Mouse (Mus musculus) spleen, adult 12 weeks (tissue): Measurements from ENCODE around the gene Ankrd52.
"Not testable (repeated sequence)": the region's sequence is repeated elsewhere in the genome, so short reads cannot be mapped to it uniquely, and the experiment has no call there.

Experiments used
- DNase-seq: peaks from one replicate; pipeline ENCODE4 v3.0.0; 2022; ENCODE audit warnings: low spot score

Gene Ankrd52

DNA sequence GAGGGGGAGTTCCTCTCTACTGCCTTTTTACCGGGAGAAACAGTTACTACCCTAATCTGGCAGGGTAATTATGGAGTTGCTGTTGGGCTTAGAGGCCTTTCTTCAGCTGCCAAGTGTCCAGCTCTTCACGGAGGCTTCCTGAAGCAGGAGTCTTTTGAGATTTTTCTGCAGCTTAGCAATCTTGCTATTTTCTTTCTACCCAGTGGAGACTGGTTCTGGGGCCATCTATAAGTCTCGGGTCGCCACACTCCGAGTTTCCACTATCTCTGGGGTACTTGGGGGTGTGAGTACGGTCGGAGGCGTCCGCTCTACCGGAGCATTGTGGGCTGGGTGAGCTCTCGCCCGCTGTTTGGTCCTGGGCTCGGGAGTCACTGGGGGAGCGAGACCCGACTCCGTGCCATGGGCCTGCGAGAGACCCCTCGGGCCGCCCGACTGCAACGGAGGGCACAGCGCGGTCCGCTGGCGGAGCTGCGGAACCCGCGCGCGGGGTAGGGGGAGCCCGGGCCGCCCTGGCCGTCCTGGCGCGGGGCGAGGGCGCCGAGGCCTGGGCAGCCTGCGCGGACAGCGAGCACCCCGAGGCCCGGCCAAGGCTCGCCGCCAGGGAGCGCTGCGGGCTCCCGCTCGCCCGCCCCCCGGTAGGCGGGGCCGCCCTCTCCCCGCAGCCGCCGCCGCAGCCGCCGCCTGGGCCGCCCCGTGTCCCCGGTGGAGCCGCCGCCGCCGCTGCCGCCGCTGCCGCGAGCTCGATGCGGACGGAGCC lies at the start of gene Ankrd52:
TSS of gene Ankrd52 (plus strand) at position 661 of the 757 bp plus-strand sequence.
- DNase-seq, result peak; percentile 86

DNA sequence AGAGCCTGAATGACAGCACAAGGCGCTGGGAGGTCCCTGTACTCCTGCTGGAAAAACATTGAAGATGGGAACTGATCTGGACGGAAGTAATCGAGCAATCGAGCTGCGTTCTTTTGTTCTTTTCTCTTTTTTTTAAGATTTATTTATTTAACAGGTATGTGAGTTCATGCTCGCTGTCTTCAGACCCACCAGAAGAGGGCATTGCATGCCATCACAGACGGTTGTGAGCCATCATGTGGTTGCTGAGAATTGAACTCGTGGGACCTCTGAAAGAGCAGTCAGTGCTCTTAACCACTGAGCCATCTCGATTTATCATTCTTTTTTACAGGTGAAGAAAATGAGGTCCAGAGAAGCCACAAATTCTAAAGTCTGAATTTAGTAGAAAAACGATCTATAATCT lies 49.3 kb upstream of the Ankrd52 start:
- no peak for DNase-seq

DNA sequence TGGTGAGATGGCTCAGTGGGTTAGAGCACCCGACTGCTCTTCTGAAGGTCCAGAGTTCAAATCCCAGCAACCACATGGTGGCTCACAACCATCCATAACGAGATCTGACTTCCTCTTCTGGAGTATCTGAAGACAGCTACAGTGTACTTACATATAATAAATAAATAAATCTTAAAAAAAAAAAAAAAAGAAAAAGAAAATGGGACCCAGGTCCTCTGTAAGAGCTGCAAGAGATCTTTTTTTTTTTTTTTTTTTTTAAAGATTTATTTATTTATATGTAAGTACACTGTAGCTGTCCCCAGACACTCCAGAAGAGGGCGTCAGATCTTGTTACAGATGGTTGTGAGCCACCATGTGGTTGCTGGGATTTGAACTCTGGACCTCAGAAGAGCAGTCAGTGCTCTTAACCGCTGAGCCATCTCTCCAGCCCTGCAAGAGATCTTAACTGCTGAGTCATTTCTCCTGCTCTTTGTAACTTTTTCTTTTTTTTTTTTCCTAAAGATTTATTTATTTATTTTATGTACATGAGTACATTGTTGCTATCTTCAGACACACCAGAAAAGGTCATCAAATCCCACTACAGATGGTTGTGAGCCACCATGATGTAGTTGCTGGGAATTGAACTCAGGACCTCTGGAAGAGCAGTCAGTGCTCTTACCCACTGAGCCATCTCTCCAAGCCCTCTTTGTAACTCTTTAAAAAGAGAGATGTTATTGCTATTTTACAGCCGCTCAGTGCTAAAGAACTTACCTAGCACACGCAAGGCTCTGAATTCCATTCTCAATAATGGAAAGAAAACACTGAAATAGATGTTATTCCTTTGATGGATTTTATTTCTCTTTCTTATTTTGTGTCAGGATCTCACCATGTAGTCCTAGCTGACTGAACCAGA lies 44.3 kb upstream of the Ankrd52 start:
- DNase-seq, result not testable (repeated sequence)

DNA sequence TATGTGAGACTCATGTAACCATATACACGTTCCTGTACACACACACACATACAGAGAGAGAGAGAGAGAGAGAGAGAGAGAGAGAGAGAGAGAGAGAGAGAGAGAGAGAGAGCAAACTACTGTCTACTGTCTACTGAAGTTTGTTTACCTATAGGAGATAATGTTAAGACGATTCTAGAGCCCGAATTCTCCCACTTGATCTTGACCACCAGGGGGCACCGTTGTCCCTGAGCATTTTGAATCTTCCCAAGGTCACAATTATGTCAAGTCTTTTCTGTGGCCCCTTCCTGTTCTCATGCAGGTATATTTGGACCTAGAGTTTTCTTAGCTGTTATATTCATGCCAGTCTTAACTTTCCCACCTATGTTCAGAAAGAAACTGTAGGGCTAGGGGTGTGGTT lies 41.3 kb upstream of the Ankrd52 start:
- peak; percentile 81 for DNase-seq

DNA sequence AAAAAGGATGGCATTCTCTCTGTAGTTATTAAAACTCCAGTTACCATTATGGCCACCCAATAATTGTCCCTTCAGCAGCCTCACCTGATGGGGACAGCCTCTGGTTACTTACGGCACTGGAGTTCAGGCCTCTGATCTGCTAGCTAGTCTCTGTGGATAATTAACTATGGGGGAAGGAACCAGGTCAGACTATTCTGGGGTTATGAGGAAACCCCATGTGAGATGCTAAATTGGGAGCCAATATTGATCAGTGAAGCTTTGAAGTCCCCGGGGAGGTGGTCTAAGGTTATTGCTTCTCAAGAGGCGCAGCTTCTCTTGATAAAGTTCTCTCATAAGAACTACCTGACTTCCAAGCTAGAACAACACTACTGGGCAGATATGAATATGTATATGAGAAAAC lies 40.7 kb upstream of the Ankrd52 start:
- DNase-seq, result no peak

DNA sequence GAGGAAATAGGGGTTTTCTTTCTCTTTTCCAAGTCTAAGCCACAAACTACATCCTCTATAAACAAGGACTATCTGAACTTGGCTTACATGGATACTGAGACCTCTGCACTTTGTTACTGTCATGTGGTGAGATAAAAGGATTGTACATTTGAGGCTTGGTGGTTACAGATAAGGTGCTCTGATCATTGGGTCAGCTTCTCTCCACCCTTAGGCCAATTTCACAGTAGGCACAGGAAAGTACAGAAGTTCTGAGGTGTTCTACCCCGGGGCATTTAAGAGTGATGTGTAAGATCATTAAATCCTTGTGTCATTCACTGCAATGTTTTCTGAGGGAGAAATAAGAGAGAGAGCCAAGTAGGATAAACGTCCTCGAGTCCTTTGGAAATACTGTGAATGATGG lies 40.3 kb upstream of the Ankrd52 start:
- peak; percentile 8 for DNase-seq

DNA sequence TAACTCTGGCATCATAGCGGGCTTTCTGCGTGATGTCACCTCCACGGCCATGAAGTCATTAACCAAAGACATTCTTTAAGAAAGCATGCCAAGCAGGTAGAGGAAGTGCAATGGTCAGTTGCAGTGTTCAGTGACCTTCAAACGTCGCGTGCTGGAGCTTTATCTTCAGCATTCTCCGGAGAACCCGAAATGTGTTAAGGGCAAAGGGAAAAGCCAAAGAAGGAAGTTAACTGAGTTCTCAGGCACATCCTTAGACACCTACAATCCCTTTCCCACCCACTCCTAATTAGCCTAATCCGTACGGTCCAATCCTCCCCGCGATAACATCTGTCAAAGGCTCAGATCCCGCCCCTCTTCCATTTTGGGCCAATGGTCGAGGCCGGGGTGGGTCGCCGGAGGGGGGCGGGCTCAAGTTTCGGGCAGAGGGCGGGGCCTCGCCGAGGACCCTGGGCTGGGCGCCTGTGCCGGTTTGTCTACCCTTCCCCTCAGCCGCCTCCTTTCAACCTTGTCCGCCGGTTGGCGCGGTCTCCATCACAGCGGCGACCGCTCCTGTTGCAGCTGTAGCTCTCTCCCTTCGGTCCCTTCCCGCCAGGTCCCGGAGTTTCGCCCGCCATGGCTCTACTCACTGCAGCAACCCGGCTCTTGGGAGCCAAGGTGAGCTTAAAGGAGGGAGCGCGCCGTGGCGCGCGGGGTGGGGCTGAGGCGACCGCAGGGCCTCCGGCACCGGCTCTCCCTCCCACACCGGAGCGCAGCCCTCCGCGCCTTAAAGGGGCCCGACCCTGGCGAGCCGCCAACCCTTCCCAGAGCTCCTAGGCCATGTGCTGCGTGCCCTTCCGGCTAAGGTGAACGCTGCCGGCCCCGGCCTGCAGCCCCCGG lies 39.4 kb upstream of the Ankrd52 start, which contains the start of gene Cs:
TSS of gene Cs (plus strand) at position 429 of the 876 bp plus-strand sequence.
- DNase-seq, result peak; percentile 87

DNA sequence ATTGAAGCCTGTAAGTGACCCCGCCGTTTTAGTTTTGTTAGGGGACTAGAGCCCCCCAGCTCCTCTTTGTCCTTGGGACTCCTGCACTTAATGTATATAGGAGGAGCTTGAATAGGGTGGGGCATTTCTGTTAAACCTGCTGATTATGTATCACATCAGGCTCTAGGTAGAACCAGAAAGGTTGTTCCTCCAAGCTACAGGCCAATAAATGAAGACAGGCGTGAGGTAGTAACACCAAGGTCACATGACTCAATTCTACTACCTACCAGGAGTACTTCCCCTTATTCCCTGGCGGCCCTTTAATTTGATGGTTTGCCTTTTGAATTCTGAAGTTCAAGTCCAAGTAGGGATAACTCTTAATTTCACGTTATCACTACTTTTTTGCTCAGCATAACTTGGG lies 38.5 kb upstream of the Ankrd52 start:
- DNase-seq, result no peak

DNA sequence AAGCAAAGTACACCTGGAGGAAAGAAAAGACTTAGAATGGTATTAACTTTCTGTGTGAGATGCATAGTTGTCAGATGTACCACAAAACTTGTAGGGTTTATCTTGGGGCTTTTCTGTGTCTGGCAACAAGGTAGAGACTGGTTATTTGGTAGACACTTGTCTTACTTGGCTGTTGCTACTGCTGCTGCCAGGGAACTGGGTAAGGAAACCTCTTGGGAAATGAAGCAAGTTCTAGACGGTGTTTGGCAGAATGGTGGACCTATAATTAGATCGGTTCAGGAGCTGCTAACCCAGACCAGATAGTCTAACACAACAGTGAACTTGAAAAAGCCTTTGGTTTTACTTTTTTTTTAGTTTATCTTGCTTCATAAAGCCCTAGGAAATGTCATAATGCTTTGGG lies 38.0 kb upstream of the Ankrd52 start:
- no peak for DNase-seq

DNA sequence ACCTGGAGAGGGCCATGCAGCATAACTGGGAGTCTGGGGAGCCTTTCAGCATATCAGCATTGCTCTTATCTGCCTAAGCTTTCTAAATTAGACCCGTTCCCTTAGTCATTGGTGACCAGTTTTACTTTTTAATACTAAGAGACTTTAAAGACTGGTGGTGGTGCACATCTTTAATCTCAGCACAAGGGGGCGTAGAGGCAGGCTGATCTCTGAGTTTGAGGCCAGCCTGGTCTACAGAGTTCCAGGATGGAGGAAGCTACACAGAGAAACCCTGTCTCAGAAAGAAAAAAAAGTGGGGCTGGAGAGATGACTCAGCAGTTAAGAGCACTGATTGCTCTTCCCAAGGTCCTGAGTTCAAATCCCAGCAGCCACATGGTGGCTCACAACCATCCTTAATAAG lies 36.7 kb upstream of the Ankrd52 start:
- no peak for DNase-seq

DNA sequence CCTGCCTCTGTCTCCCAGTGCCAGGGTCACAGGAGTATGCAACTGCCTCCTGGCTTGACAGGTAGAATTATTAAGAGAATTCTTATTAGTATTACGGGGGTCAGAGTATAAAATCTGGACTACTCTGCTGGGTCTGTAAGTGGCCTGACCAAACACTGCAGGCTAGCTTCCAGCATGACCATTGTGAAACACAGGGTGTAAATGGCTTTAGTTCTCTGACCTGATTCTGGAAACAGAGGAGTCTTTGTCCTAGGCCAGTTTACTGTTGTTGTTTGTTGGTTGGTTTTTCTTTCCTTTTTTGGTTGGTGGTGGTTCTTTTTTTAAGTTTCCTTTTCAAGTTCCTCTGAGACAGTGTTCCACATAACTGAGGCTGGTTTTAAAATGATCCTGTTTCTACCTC lies 33.5 kb upstream of the Ankrd52 start:
- DNase-seq, result no peak

DNA sequence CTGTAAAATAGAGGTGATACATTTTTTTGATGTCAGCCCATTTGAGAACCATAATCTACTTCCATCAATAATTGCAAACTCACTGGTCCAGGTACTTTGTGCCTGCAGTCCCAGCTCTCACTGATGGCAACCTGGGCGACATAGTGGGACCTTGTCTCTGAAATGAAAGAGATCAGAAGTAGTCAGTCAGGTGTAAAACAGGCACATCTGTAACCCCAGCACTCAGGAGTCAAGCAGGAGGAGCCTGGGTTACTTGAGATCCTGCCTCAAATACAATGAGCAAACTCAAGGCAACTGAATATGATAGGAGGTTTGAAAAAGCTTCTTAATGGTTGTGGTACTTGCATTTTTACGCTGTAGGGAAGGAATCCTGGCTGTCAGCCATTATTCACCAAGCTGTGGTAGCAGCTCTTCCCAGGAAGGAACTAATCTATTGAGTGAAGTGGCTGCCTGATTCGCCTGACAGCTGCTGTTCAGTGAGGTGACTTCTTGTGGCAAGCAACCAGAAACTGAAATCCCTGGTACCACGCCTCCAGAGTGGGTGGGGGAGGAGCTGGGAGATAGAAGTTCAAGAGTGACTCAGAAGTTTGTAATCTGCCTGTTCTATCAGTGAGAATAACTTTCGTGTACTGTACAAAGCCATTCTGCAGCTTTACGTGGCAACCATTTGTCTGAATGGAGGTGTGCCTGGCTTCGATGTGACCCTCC lies 32.2 kb upstream of the Ankrd52 start:
- DNase-seq, result peak; percentile 71

DNA sequence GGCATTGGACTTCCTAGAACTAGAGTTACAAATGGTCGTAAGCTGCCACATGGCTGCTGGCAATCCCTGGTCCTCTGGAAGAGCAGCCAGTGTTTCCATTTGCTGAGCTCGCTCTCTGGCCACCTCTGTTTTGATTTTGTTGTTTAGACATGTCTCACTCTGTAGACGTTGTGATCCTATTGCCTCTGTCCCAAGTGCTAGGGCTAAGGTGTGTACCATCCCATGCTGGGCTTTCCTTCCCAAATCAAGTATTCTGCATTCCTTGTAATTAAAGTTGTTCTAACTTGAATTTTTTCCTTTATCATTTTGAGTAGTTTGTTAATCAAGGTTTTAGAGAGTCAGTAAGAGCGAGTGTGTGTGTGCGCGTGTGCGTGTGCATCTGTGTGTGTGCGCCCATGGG lies 29.4 kb upstream of the Ankrd52 start:
- no peak for DNase-seq

DNA sequence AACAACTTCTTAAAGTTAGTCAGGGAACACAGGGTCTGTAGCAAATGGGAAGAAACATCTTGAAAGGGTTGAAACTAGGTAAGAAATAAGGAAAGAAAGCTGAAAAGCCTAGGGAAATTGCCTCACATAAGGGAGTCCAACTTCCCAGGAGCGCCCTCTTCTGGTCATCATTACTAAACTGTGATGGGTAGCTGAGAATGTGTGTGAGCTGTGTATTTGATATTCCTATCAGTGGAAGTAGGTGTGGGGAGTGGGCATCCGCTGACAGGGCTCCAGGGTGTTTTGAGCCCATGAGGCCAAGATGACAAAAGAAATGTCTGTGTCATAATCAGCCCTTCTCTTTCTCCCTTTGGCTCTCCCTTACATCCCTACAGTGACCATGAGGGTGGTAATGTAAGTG lies 18.1 kb upstream of the Ankrd52 start:
- peak; percentile 20 for DNase-seq

DNA sequence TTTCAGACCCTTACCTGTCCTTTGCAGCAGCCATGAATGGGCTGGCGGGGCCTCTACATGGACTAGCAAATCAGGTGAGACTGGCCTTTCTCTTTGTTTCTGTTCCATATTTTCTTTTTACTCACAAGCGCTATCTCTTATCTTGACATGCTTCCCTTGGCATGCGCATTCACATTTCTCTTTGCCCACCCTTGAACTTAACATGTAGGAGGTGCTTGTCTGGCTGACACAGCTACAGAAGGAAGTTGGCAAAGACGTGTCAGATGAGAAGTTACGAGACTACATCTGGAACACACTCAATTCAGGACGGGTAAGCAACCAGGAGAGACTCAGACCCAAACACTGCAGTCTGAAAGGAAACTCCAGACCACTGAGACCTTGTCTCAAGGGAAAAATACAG lies 17.7 kb upstream of the Ankrd52 start:
- DNase-seq, result no peak

DNA sequence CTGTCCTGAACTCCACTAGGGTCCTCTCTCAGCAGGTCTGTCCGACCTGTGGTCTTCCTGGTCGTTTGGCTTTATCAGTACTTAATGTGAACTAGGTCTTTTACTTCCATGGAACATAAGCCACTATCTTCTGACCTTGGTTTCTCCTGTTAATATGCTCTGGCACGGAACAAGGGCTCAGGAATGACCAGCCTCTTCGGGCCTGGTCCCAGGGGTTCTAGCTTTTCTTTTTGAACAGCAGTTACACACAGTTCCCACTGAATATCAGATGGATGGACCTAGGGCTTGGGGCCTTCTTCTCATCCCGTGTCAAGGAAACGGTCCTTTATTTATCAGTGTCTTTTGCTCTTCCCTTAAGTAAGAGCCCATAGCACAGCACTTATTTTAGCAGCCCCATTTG lies 15.1 kb upstream of the Ankrd52 start:
- no peak for DNase-seq

DNA sequence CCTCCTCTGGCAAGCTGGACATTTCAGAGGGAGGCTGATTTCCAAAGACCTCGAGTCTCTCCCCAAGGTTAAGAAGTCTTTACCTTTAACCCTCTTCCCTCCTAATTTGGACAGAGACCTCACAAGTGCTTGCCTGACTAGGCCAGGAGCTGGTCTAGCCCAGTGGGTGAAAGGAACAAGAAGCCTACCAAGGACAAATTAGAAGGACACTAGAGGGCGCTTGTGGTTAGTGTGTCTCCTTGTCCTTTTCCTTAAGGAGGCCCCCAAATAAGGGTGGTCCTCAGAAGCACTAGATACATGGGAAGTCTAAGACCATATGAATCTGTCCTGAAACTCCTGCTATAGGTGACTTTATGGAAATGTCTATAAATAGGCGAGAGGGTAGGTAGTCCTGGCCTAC lies 14.3 kb upstream of the Ankrd52 start:
- no peak for DNase-seq

DNA sequence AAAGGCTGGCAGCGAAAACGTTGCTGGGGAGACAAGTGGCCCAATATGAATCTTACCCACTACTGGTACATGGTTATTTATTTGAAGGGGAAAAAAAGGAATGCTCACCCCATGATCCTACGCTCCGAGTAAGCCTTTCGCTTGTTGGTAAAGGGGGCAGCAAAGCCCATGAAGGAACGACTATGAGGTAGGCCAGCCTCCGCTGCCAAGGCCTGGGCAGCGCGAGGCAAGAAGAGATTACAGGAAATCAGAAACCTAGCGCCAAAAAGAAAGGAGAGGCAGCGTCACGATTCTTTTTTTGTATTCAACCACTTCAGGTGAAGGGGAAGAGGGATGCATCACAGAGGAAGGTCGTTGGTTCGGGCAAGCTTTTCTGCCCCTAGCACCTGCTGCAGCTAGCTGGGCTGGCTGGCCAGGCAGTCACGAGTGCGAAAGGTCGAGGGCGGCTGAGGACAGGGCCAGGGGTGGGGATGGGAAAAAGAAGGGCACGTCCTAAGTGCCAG lies 9.0 kb upstream of the Ankrd52 start:
- DNase-seq, result no peak

DNA sequence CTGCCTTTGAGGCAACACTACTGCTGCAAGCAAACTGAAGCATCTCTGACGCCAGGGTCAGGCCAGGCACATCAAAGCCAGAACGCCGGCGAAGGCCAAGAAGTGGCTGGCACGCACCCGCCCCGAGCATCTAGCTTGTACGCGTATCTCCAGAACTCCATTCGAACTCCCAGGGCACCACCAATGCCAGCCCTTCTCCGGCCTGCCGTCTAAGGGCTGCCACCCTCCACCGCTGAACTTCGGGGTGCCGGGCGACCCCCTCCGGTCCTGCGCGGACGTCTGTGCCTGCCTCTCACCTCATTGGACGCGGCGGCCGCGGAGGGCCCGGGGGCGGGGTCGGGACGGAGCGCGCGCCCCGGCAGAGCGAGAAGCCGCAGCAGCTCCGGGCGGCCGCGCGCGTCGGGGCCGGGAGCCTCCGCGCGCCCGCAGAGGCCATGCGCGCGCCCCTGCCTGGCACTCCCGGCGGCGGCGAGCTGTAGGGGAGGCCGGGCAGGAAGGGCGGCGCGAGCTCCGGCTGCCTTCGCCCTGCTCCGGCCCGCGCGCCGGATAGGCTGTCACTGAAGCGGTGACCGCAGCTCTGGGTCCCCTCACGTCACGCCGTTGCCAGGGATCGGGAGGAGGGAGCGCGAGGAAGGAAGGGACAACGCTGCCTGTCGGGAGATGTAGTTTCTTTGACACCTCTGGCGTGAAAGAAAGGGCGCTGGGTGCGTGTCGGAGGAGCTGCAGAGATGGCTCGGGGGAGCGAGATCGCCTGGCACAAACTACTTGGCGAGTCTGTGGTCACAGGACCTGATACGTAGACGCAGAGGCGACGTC lies 8.3 kb upstream of the Ankrd52 start, which contains the start of gene Coq10a:
TSS of gene Coq10a (minus strand) at position 596 of the 816 bp plus-strand sequence.
- peak; percentile 78 for DNase-seq

DNA sequence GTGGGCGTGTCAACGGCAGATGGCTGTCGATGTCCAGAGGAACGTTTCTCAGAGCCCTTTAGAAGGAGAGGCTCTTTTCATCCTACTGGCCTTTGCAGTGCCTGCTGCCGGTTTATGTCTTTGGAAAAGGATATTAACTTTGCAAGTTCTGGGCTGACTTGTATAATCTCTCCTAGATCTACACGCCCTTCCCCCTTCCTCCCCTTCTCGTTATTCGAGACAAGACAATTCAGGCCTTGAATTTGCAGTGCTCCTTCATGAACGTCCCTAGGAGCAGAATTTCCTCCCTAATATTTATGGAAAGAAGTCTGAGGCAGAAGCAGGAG lies 7.7 kb upstream of the Ankrd52 start:
- DNase-seq, result no peak

DNA sequence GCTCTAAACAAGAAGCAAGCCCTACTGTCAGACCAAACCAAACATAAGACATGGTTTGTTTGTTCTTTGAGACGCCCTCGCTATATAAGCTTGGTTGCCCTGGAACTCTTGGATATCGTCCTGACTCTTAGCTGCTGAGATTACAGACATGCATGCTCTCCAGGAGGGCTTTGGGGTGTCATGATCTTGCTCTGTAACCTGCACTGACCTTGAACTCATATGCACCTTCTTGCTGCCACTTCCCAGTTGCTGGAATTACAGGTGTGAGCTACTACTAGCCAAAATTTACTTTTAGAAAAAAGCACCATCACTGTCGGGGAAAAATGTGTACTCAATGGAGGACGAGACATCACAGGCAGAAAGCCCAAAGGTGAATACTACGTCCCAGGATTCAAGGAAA lies 7.3 kb upstream of the Ankrd52 start:
- DNase-seq, result no peak
